Mouse (Mus musculus): ENCODE results near the gene Tpm1.

The Tpm1 gene

DNA sequence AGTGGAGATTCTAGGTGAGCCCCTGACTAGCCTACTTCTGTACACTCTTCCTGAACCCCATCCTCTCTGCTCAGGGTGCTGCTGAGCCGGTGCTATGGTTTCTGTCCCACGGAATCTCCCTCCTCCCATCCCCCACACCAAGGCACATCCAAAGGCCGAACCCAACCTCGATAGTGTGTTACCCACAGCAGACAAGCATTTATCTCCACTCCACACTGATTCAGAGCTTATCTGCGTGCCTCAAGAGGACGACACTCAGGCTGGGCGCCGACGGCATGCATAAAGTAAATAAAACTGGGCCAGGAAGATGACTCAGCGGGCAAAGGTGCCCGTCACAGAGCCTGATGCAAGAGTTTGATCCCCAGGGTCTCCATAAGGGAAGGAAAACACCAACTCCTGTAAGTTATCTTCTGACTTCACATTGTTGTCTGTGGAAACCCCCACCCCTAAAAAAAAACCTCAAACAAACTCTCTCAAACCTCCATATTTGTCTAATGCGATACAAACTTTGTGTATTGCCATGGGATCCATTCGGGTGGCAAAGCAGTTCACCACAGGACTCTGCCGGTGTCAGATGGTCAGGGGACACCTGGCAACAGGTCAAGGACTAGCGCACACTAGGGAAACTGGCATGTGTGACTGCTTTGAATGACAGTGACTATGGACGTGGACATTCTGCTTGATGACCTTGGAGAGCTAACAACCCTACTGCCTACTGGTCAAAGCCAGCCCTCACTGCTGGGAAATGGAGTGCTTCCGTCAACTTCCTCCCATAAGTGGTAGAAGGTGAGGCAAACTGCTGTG lies 24.1 kb downstream of the Tpm1 start:
- DNase-seq = peak; percentile 95

DNA sequence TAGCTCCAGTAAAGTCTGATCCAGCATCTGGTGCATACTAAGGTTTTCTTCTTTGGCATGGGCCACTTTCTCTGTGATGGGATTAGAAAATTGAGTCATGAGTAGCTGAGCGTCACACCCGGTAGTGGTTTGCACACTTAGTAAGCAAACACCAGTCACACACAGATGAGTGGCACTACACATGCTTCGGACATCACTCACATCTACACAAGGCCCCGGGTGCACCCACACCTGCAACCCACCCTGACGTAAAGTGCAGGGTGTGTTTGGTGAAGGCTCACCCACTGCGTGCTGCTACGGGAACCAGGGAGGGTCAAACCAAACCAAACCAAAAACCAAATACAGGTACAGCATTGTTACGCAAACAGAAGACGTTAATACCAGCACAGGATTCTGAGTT lies 25.8 kb downstream of the Tpm1 start:
- DNase-seq = peak; percentile 70

DNA sequence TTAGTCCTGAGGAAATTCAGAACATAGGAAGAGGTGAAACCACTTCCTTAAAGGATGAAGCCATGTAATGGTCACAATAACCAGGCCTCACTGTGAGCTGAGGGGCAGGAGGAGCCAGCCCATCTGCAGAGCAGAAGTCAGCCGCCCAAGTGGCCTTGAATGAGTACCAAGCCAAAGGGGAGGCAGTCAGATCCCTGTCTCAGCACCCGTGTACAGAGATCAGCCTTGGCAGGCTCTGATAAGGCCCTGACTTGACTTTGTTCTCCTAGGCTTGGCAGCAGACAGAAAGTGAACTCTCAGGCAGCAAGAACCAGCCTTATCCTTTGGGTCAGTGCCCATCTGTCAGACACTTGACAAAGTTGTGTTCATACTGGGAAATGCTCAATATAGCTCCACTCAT lies 29.1 kb downstream of the Tpm1 start:
- DNase-seq = peak; percentile 94

DNA sequence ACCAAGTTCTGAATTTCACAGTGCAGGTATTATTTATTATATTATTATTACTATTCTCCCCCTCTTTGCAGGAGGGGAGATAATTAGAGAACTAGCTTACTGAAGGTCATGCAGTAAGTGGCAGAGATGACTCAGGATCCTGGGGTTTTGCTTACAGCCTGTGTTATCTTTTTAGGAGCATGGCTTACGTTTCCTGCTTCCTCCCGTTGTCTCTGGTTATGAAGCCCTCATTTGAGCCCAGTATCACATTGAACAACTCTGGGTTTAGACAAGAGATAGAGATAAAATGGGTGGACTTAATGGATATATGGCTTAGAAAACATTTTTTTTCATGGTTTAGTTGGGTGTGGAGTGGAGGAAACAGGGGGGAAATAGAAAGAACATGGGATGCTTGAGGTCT lies 35.7 kb downstream of the Tpm1 start:
- DNase-seq = no peak

DNA sequence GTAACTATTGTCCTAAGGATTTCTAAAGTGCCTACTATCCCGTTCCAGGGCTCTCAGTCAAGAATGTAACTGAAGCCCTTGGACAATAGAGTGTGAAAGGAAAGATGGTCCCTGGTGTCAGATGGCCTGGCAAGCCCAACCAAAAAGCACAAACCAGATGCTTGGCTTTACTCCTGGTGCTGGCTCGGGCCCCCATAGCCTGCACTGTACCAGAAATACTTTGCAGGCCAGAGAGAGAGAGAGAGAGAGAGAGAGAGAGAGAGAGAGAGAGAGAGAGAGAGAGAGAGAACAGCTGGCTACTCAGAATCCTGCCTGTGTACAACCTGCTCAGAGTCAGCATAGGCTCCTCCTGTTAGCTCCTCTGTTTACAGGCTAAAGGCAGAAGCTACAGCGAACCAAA lies 36.7 kb downstream of the Tpm1 start:
- DNase-seq = peak; percentile 98

DNA sequence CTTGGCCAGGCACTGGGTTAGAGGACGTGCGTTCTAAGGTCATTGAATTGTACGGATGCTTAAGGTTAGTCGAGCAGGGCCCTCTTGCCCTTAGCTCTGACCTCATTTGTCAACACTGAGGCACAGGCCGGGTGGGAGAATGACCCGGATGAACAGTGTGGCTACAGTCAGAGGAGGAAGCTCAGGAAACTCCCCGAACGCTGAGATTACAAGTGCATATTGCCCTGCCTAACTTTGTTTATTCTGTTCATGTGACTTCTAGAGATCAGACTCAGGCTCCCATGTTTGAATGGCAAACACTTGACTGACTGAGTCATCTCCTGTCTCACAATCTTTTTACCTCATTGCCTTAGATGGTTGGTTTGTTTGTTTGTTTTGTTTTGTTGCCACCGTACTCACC lies 37.7 kb downstream of the Tpm1 start:
- no peak for DNase-seq

DNA sequence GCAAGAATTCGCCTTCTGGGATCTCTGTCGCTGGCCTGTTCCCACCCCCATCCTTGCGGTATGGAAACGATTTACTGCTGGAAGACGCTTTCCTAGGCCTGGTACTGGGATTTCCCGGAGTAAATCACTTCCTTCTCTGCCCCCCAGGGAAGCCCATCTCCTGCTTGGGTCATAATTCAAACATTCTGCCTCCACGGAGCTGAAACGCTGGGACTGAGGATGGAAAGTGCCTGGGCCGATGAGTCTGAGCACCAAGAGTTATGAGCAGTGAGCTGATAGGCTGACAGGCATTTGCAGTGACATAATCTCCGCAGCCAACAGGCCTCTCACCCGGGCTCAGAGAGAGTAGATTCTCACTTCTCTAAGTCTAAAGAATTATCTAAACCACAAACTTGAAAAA lies 40.4 kb downstream of the Tpm1 start:
- DNase-seq = no peak

DNA sequence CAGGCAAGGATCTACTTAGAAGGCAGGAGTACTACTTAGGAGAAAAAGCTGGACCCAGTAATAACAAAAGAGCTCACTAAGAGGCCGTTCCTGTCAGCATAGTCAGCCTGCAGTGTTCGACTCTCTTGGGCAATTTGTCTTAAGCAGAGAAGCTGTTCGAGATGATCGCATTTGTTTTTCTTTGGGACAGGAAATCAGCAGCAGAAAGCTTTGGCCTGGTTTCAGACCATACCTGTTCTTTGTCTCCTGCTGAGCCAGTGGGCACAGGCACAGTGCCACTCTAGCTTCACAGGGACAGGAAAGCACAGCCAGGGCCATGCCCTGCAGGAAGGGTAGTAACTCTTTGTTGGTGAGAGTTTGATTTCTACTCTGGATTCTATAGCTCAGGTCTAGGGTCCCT lies 42.8 kb downstream of the Tpm1 start:
- DNase-seq = no peak

DNA sequence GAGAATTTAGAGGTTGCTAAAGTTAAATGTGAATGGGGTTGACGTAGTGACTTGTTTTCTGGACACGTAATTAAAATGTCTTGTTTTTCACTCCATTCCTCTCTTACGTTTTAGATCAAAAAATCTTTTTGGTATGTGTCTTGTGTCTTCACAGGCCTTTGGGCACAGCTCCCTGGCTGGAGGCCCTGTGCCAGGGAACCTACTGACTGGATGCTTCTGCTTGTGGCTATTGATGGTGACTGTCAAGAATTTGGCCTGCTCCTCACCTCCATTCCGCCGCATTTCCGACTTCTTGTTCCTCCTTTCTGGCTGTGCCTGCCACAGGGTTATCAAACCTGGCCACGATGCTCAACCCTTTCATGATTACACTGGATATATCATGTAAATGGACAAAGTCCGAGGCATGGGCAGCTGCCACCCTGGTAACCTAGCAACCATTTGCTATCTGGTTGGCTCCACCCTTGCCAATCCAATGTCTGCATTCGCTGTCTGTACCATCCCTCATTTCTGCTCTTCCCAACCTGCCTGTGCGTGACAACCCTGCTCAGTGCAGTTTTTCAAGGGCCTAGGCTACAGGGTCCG lies 44.0 kb downstream of the Tpm1 start:
- DNase-seq = no peak

DNA sequence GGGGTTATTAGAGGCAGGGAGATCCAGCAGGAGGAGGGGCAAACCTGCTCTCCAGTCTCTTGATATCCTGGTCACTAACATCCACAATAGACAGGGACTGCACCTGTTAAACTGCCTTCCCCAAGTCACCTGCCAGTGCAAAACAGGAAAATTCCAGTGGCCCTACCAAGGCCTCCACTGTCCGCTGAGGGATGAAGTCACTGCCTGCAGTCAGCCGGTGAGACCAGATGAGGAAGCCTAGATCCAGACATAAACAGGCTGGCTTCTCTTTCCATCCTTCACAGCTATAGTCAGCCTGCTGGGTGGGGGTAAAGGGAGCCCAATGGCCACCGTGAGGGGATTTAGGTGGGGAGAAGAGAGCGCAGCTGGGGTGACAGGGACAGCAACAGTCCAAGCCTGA lies 45.5 kb downstream of the Tpm1 start:
- DNase-seq = no peak

DNA sequence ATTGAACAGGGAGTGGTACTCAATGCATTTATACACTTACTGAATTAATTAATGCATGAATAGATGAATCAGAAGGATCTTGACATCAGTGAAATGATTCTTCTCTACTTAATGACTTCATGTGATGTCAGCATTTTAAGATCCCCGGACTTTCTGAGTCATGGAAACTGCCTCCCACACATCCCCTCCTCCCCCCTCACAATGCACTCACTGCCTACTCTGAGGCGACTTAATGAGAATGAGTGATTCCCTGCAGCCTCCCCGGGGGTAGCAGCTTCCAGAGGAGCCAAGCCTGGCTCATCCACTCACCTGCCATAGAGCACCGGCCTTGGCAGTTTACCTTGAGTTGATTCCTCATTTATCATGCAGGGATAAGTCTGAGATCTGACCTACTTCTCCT lies 46.0 kb downstream of the Tpm1 start:
- no peak for DNase-seq

DNA sequence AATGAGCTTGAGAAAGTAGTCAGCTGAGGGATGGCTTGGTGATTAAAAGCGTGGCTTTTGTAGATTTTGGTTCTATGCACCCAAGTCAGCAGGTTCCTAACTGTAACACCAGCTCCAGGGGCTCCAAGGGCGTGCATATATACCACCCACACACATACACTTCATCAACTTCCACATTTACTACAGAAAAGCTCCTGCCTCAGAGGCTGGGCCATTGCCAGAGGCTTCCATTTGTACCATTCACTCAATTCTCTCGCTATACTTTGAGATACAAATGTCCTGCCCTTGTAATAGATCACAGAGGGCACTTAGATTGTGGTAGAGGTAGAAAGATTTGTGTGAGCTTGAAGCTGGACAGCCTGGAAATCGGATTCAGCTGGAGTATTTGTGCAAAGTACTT lies 47.7 kb downstream of the Tpm1 start:
- DNase-seq = no peak

DNA sequence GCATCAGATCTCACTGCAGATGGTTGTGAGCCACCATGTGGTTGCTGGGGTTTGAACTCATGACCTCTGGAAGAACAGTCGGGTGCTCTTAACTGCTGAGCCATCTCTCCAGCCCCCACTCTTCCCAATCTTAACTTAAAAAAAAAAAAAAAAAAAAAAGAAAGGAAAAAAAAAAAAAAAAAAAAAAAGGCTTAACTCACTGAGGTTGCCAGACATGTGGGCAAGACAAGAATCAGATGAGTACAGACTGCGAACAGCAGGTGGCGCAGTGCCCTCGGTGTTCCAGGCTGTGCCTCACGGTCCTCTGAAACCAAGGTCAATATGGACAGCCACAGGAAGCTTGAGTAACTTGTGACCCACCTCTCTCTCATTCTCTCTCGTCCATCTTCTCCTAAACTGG lies 48.2 kb downstream of the Tpm1 start:
- peak; percentile 96 for DNase-seq

DNA sequence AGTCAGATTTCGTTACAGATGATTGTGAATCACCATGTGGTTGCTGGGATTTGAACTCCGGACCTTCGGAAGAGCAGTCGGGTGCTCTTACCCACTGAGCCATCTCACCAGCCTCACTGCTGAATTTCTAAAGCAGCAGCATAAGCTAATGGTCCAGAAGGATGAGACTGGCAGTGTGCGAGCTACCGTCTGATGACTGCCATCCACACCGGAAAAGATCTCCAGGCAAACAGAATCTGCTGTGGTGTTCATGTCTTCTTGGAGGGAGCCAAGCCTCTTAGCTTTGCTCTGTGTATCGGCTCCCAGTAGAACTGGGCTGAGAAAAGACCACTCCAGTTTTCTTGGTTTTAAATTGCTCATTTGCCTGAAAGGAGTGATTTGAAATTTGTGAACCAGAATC lies 49.5 kb downstream of the Tpm1 start:
- DNase-seq = no peak

DNA sequence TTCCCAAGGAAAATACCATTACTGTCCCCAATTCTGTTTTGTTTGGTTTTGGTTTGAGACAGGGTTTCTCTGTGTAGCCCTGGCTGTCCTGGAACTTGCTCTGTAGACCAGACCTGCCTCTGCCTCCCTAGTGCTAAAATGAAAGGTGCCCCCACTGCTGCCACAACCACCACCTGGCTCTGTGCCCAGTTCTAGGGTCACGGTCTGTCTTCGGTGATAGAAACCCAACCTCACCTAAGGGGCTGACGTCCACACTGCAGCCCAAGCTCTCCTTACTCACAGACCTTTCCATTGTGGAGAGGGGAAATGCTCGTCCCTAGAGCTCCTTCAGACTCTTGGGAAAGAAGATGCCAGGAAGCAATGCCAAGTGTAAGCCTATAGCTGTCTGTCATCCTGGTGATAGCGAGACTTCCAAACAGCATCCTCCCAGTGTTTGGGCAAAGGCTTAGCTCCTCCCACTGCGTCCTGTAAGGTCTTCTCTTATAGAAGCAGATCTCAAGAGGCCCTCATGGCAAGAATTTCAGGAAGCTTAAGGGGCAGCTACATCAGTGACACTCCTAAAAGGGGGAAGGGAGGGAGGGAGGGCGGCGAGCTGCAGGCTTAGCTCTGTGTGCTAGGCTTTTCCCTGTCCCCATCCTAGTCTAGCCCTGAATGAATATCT lies 57.3 kb downstream of the Tpm1 start:
- no peak for DNase-seq

DNA sequence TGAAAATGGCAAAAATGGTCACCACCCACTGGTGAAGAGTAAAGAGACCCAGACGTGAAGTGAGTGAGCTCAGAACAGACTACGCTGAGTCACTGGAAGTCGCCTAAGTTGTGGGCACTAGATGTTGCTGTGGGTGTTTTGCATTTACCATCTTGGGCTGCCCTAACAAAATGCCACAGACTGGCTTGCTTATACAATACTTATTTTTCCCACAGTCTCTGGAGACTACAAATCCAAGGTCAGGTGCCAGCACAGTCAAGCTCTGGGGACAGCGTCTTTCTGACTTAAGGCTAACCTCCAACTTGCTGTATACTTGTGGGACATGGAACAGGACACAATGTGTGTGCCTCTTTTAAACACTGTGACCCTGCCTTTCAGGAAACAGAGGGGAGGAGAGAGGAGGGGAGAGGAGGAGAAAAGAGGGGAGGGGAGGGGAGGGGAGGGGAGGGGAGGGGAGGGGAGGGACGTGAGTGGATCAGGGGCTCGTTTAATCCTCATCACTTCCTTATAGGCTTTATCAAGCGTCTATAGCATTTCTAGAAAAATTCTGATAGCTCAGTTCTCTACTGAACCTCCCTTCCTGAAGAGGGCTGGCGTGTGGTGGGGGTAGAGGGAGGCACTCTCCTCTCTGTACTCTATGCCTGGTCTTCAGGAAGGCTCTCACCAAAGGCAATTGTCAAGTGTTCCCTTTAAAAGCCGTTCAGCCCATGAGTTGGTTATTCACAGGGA lies 58.0 kb downstream of the Tpm1 start:
- no peak for DNase-seq

DNA sequence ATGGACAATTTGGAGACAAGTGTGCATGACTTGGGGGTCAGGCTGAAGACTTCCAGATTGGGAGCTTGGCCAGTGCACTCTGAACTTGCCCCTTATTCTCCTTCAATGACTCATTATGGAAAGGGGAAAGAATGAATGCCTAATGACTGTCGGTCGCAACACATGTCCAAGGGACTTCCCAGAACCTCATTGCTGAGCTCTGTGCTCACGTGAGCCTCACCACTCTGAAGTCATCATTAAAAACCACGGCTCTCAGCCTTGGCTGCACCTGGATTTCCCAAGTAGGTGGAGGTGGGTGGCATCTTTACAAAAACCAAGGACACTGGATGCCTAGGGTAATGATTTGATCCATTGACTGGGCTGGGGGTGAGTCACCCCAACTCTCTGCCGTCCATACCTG lies 59.2 kb downstream of the Tpm1 start:
- DNase-seq = no peak

DNA sequence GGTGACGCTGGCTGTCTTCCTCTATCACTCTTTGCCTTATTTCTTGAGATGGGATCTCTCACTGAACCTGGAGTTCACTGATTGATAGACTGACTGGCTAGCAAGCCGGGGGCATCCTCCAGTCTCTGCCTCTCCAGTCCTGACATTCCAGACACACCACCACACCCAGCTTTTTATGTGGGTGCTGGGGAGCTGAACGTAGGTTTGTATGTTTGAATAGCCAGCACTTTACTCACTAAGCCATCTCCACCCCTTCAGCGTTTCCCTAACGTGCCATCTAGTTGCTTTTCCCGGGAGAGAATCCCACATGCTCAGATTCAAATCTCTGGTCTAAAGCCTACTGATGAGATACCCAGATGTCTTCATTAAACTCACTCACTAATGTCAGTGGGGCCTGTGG lies 59.6 kb downstream of the Tpm1 start:
- DNase-seq = no peak

DNA sequence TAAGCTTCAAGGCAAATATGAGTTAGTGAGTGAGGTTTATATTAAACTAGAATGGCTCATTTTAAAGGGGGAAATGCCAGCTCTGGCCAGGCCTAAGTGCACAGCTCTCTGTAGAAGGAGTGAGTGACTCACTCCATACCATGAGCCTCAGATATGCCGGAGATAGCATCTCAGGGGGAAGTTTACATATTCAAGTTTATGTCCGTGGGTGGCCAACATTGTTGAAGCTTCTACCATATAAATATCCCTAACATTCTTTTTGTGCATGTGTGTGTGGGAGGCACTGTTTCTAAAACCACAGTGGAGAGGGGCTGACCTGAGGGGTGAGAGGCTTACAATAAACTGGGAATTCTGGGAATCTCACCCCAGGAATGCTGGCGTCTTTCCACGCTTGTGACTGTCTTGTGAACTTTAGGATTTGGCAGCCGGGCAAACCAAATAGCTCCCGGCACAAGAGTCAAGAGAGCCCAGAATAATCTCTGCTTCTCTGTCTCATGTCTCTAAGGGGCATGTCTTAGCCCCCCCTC lies 60.3 kb downstream of the Tpm1 start:
- no peak for DNase-seq

DNA sequence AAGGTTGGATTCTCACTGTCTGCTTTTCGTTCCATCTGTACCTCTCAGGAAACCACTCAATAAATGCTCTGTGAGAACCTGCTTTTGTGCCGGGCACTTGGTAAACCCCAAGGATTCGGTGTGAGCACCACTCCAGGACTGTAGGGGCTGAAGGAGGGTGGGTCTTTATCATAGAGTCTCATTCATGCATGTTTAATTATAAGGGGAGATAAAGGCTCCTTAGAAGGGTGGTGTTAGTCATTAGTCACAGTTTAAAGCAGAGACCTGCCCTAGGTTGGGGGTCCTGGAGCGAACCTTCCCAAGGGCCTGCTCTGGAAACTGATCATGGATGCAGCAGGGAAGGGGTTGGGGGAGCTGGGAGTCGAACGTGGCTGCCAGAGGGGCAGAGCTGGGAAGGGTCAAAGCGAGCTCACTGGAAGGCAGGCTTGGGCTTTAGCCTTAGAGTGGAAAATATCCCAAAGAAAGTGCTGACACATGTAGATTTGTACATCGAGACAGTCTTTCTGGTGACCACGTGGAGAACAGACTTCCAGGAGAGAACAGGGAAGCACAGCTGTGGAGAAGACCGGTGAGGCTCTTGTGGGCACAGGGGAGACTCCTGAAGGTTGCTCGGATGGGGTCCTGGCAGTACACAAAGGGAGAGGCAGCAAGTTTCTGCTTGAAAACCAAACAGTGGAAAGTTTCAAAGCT lies 60.9 kb downstream of the Tpm1 start:
- DNase-seq = no peak

DNA sequence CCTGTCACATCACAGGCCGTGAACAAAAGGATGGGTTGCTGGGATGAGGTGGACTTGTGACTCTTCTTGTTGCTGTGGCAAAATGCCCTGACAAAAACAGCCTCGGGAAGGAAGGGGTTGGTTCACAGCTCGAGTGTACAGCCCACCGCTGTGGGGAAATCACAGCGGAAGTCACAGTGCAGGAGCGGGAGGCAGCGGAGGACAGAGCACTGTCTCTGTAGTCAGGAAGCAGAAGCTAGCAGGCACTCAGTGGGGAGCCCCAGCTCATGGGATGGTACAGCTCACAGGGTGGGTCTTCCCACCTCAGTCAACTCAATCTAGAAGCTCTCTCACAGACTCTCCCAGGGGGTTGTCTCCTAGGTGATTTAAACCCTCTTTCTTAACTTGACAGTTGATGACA lies 63.8 kb downstream of the Tpm1 start:
- DNase-seq = no peak

DNA sequence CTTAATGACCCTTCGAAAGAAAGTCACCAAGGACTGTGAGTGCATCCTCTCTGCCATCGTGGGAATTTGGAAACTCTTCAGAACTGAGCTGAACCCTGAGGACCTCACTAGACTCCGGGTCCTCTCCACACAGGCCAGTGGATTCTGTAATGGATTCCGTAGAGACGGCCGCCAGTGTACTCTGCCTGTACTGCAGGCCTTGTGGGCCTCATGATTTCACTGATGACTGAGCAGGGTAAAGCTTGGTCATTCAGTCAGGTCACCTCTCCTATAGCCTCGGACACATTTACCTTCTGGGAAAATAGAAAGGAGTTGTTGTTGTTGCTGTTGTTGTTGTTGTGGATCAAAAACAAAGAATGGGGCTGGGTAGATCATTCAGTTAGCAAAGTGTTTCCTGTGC lies 67.1 kb downstream of the Tpm1 start:
- DNase-seq = no peak

DNA sequence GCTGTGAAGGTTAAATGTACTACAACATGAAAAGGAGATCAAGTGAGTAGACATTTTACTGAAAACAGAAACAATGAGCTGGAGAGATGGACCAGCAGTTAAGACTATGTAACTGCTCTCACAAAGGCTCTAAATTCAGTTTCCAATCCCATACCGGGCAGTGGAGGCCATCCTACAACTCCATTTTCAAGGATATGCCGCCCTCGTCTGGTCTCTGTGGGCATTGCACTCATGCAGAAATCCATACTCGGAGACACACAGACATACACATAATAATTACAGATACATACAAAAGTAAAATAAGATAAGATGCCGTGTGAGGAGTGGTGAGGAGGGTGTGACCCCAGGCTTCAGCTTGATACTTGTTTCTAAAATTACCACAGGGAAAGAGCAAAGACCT lies 68.7 kb downstream of the Tpm1 start:
- DNase-seq = no peak
